19 mouse cellular contexts compared by ENCODE assay signal in genomic region chr9:22735385-22735784, GRCm38 (mm10).
DNase-seq lines count a peak whose midpoint lies in the region; ATAC-seq and TF ChIP-seq lines count a peak whose summit lies in the region.
"Had no signal": no experiment of that assay in that cellular context is flagged by ENCODE, and none has a peak within 500 bp of the region (broad histone marks: within the 10 kb centered on the region; RNA-seq: fewer than 3 reads in every experiment).

No protein-coding gene starts in this region.

- H3K27me3 ChIP-seq in forebrain, embryonic 12.5 days = no peaks in the 10 kb centered on the region
- H3K27me3 ChIP-seq in forebrain, postnatal 0 days (ENCODE audit: insufficient read depth, low read length) = no peaks in the 10 kb centered on the region
- no peaks in the 10 kb centered on the region for H3K27me3 ChIP-seq in midbrain, embryonic 12.5 days
- no peaks in the 10 kb centered on the region for H3K27me3 ChIP-seq in liver, embryonic 12.5 days (replicated peaks)
- H3K27me3 ChIP-seq: embryonic facial prominence, embryonic 12.5 days; heart, embryonic 15.5 days; limb, embryonic 15.5 days had no signal

- intact Hi-C loops in left cerebral cortex, postnatal 25 days (cut with DNase I) = no loop called here
- intact Hi-C loops in left cerebral cortex, postnatal 10 days (cut with DNase I) = no loop called here

- H3K9me3 ChIP-seq in forebrain, embryonic 12.5 days = no peaks in the 10 kb centered on the region
- H3K9me3 ChIP-seq in forebrain, postnatal 0 days (ENCODE audit: low read length) = no peaks in the 10 kb centered on the region
- no peaks in the 10 kb centered on the region for H3K9me3 ChIP-seq in midbrain, embryonic 12.5 days
- H3K9me3 ChIP-seq in liver, embryonic 12.5 days (replicated peaks) = no peaks in the 10 kb centered on the region
- H3K9me3 ChIP-seq: embryonic facial prominence, embryonic 12.5 days; heart, embryonic 15.5 days; limb, embryonic 15.5 days had no signal

- WGBS in forebrain, embryonic 12.5 days = 44% methylated on average over 8 of the region's 8 CpGs
- WGBS in forebrain, postnatal 0 days = 16% methylated on average over 8 of the region's 8 CpGs
- 51% methylated on average over 8 of the region's 8 CpGs for WGBS in midbrain, embryonic 12.5 days
- 82% methylated on average over 8 of the region's 8 CpGs for WGBS in liver, embryonic 12.5 days (ENCODE audit: insufficient replicate concordance)

- no peak overlapping the region; the same call in 1 of the 2 replicates for H3K4me2 ChIP-seq in forebrain, embryonic 12.5 days
- no peak overlapping the region for H3K4me2 ChIP-seq in forebrain, postnatal 0 days (ENCODE audit: low read depth)
- H3K4me2 ChIP-seq in midbrain, embryonic 12.5 days (replicated peaks) = no peak overlapping the region
- H3K4me2 ChIP-seq in liver, embryonic 12.5 days = no peak overlapping the region
- H3K4me2 ChIP-seq: embryonic facial prominence, embryonic 12.5 days; heart, embryonic 15.5 days; limb, embryonic 15.5 days had no signal

- no peak for TF ChIP-seq CTCF in forebrain, postnatal 0 days (IDR thresholded peaks at IDR 0.05; ENCODE audit: low read depth)

- H3K4me3 ChIP-seq in forebrain, embryonic 12.5 days (replicated peaks) = no peak overlapping the region
- no peak overlapping the region for H3K4me3 ChIP-seq in forebrain, postnatal 0 days (ENCODE audit: low read depth, low read length)
- H3K4me3 ChIP-seq in midbrain, embryonic 12.5 days = no peak overlapping the region
- no peak overlapping the region for H3K4me3 ChIP-seq in liver, embryonic 12.5 days
- H3K4me3 ChIP-seq: embryonic facial prominence, embryonic 12.5 days; heart, embryonic 15.5 days; limb, embryonic 15.5 days had no signal

- no peak overlapping the region for H3K9ac ChIP-seq in forebrain, embryonic 12.5 days
- no peak overlapping the region for H3K9ac ChIP-seq in forebrain, postnatal 0 days
- H3K9ac ChIP-seq in midbrain, embryonic 12.5 days (replicated peaks) = no peak overlapping the region
- no peak overlapping the region for H3K9ac ChIP-seq in liver, embryonic 12.5 days
- H3K9ac ChIP-seq: embryonic facial prominence, embryonic 12.5 days; heart, embryonic 15.5 days; limb, embryonic 15.5 days had no signal

- ATAC-seq in forebrain, embryonic 12.5 days (ENCODE audit: low FRiP score) = peak; percentile 74; the same call in 1 of the 2 replicates
- ATAC-seq in forebrain, postnatal 0 days = no peak; the same call in 1 of the 2 replicates
- peak; percentile 80; the same call in 1 of the 2 replicates for ATAC-seq in midbrain, embryonic 12.5 days (ENCODE audit: low FRiP score, low read depth)
- no peak for ATAC-seq in liver, embryonic 12.5 days

- no peaks in the 10 kb centered on the region for H3K36me3 ChIP-seq in forebrain, embryonic 12.5 days (replicated peaks)
- H3K36me3 ChIP-seq in forebrain, postnatal 0 days (ENCODE audit: insufficient read depth) = no peaks in the 10 kb centered on the region
- no peaks in the 10 kb centered on the region for H3K36me3 ChIP-seq in midbrain, embryonic 12.5 days
- no peaks in the 10 kb centered on the region for H3K36me3 ChIP-seq in liver, embryonic 12.5 days
- H3K36me3 ChIP-seq: embryonic facial prominence, embryonic 12.5 days; heart, embryonic 15.5 days; limb, embryonic 15.5 days had no signal

- no peak for DNase-seq in forebrain, postnatal 0 days
- peak; percentile 8 to 45 for DNase-seq in left cerebral cortex, postnatal 25 days (ENCODE audit: low spot score in 2 of 2)
- no peak for DNase-seq in left cerebral cortex, postnatal 10 days (ENCODE audit: extremely low spot score in 1 of 2, low spot score in 2 of 2)
- peak; percentile 30 for DNase-seq in fibroblast of lung, adult 2 months (ENCODE audit: low read depth)
- no peak for DNase-seq in c-Kit-positive CD71-positive TER-119-positive erythroid progenitor cells, embryonic 14.5 days (ENCODE audit: low spot score)
- DNase-seq: adrenal gland, postnatal 36 days; cerebellum, postnatal 36 days; gastrocnemius, postnatal 25 days; kidney, adult 8-10 months; kidney, postnatal 4 days; lung, adult 18-20 months; lung, postnatal 36 days; thymus, adult 18-20 months had no signal

- peaks cover 8% of the 10 kb centered on the region for H3K4me1 ChIP-seq in forebrain, embryonic 12.5 days
- H3K4me1 ChIP-seq in forebrain, postnatal 0 days (ENCODE audit: insufficient read depth) = no peaks in the 10 kb centered on the region
- 0 out of 2 replicates have a peak, but pooled peaks cover 8% of the 10 kb centered on the region for H3K4me1 ChIP-seq in midbrain, embryonic 12.5 days
- H3K4me1 ChIP-seq in liver, embryonic 12.5 days = no peaks in the 10 kb centered on the region
- H3K4me1 ChIP-seq: embryonic facial prominence, embryonic 12.5 days; heart, embryonic 15.5 days; limb, embryonic 15.5 days had no signal

- no peak overlapping the region for H3K27ac ChIP-seq in forebrain, embryonic 12.5 days
- H3K27ac ChIP-seq in forebrain, postnatal 0 days (ENCODE audit: low read depth, low read length) = no peak overlapping the region
- H3K27ac ChIP-seq in midbrain, embryonic 12.5 days (replicated peaks) = no peak overlapping the region
- no peak overlapping the region for H3K27ac ChIP-seq in liver, embryonic 12.5 days
- H3K27ac ChIP-seq: embryonic facial prominence, embryonic 12.5 days; heart, embryonic 15.5 days; limb, embryonic 15.5 days had no signal

Comparison
In these comparisons a context has a peak if more than half of its experiments do, and no peak if none do; other contexts are left out.
1. ATAC-seq: peak in forebrain, embryonic 12.5 days (single experiment) and midbrain, embryonic 12.5 days (single experiment); none in forebrain, postnatal 0 days (single experiment) and liver, embryonic 12.5 days (single experiment).
2. DNase-seq: peak in left cerebral cortex, postnatal 25 days (2 of 2) and fibroblast of lung, adult 2 months (single experiment); none in forebrain, postnatal 0 days (single experiment), left cerebral cortex, postnatal 10 days (0 of 2) and c-Kit-positive CD71-positive TER-119-positive erythroid progenitor cells, embryonic 14.5 days (single experiment).